Mouse (Mus musculus) frontal cortex, postnatal 25 days (tissue): ENCODE measurements around the gene Atg7.

Experiments used
- DNase-seq, 2 experiments: peaks; one replicate each; pipeline ENCODE4 v3.0.0; 2022; ENCODE audit warnings: low spot score in 2 of 2

Atg7 gene

GRCm38 (mm10) chr6:114851688-114852087 lies 208.8 kb downstream of the Atg7 start:
- no peak for DNase-seq

GRCm38 (mm10) chr6:114852739-114853138 lies 209.8 kb downstream of the Atg7 start:
- no peak for DNase-seq

- DNase-seq, result no peak
These were observed 211.5 kb downstream of the Atg7 start for GRCm38 (mm10) chr6:114854368-114854767.

- no peak for DNase-seq
These were observed 212.7 kb downstream of the Atg7 start for GRCm38 (mm10) chr6:114855644-114856043.

GRCm38 (mm10) chr6:114856501-114856900 lies 213.6 kb downstream of the Atg7 start:
- DNase-seq, result no peak

GRCm38 (mm10) chr6:114857996-114858721 lies 215.3 kb downstream of the Atg7 start:
- no peak for DNase-seq

- no peak for DNase-seq
These were observed 215.8 kb downstream of the Atg7 start for GRCm38 (mm10) chr6:114858722-114859053.

- DNase-seq, result no peak
These were observed 218.0 kb downstream of the Atg7 start for GRCm38 (mm10) chr6:114860677-114861568.

- DNase-seq, result no peak
These were observed 218.7 kb downstream of the Atg7 start for GRCm38 (mm10) chr6:114861591-114861990.

- DNase-seq, result no peak
These were observed 219.1 kb downstream of the Atg7 start for GRCm38 (mm10) chr6:114862046-114862445.

- DNase-seq, result no peak
These were observed 220.6 kb downstream of the Atg7 start for GRCm38 (mm10) chr6:114863501-114863900.

- DNase-seq, result no peak
These were observed 221.5 kb downstream of the Atg7 start for GRCm38 (mm10) chr6:114864421-114864820.

GRCm38 (mm10) chr6:114866078-114866477 lies 223.2 kb downstream of the Atg7 start:
- no peak for DNase-seq

GRCm38 (mm10) chr6:114866619-114867018 lies 223.7 kb downstream of the Atg7 start:
- no peak for DNase-seq

- DNase-seq, result no peak
These were observed 225.8 kb downstream of the Atg7 start for GRCm38 (mm10) chr6:114868656-114869055.

GRCm38 (mm10) chr6:114869501-114870076 lies 226.7 kb downstream of the Atg7 start:
- DNase-seq, result no peak

GRCm38 (mm10) chr6:114871010-114871660 lies 228.2 kb downstream of the Atg7 start:
- no peak for DNase-seq

- DNase-seq, result no peak
These were observed 230.9 kb downstream of the Atg7 start for GRCm38 (mm10) chr6:114873808-114874137.

- no peak for DNase-seq
These were observed 231.4 kb downstream of the Atg7 start for GRCm38 (mm10) chr6:114874138-114874928.

- peak; percentile 78 to 86 for DNase-seq
These were observed 232.2 kb downstream of the Atg7 start for GRCm38 (mm10) chr6:114875018-114875558.

- no peak for DNase-seq
These were observed 233.1 kb downstream of the Atg7 start for GRCm38 (mm10) chr6:114876033-114876432.
